In the genomic region with DNA sequence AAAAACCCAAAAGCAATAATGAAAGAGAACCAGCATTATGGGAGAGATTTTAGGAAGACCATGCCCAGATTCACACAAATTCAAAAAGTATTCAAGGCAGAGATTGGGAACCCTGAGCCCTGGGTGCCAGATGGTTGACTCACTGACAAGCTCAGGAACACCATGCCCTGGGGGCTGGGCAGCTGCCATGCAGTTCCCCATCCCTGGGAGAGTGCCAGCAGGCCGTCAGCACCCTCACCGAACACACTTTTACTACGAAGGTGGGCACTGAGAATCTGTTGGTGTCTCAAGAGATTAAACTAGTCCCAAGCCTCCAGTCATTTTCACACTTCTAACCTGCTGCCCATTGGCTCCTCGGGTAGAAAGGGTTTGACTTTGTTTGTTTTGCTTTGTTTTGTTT, we compare ENCODE assay signal across 14 mouse cellular contexts.
DNase-seq lines count a peak whose midpoint lies in the region; ATAC-seq lines count a peak whose summit lies in the region.
"Had no signal": no experiment of that assay in that cellular context is flagged by ENCODE, and none has a peak within 500 bp of the region (broad histone marks: within the 10 kb centered on the region; RNA-seq: fewer than 3 reads in every experiment).

No protein-coding gene starts in this region.

- no peak overlapping the region for H3K4me3 ChIP-seq in heart, embryonic 15.5 days
- H3K4me3 ChIP-seq: hindbrain, embryonic 13.5 days; layer of hippocampus, adult 2 months had no signal

- H3K27me3 ChIP-seq in heart, embryonic 15.5 days: no peaks in the 10 kb centered on the region
- H3K27me3 ChIP-seq: hindbrain, embryonic 13.5 days had no signal

- H3K36me3 ChIP-seq in heart, embryonic 15.5 days: no peaks in the 10 kb centered on the region
- H3K36me3 ChIP-seq: hindbrain, embryonic 13.5 days had no signal

- 29% methylated on average over 4 of the region's 4 CpGs for WGBS in heart, embryonic 15.5 days

- ATAC-seq in heart, embryonic 15.5 days (replicated peaks; ENCODE audit: insufficient number of reproducible peaks, insufficient read depth, low FRiP score, low read depth): peak; percentile 75; the same call in 1 of the 2 replicates

- no peak overlapping the region for H3K9ac ChIP-seq in heart, embryonic 15.5 days
- H3K9ac ChIP-seq: hindbrain, embryonic 13.5 days had no signal

- DNase-seq in adrenal gland, adult (ENCODE audit: inconsistent age in 2 of 2, low spot score in 1 of 2): peak; percentile 27 to 38
- DNase-seq in adrenal gland, postnatal 4 days (ENCODE audit: low spot score in 2 of 2): no peak
- peak; percentile 27 to 34 for DNase-seq in heart, adult 18-20 months
- DNase-seq in heart, postnatal 25 days (ENCODE audit: low spot score): no peak
- DNase-seq in Muller cell, postnatal 12 days (ENCODE audit: inconsistent ontology term): peak; percentile 89
- no peak for DNase-seq in kidney, postnatal 25 days
- DNase-seq in right cerebral cortex, postnatal 25 days: no peak
- DNase-seq: gastrocnemius, postnatal 10 days; kidney, adult 2 months; lung, postnatal 10 days had no signal

- H3K4me1 ChIP-seq in heart, embryonic 15.5 days (replicated peaks): peaks cover 18% of the 10 kb centered on the region

- no peaks in the 10 kb centered on the region for H3K9me3 ChIP-seq in heart, embryonic 15.5 days (replicated peaks)
- H3K9me3 ChIP-seq: hindbrain, embryonic 13.5 days had no signal

- no peak overlapping the region for H3K4me2 ChIP-seq in heart, embryonic 15.5 days
- H3K4me2 ChIP-seq: hindbrain, embryonic 13.5 days; liver, embryonic 11.5 days had no signal

- intact Hi-C loops in heart, postnatal 25 days (cut with DNase I): no loop called here

- peak overlapping the region; percentile 59 for H3K27ac ChIP-seq in heart, embryonic 15.5 days
- H3K27ac ChIP-seq: hindbrain, embryonic 13.5 days; layer of hippocampus, adult 2 months had no signal

Comparison
In these comparisons a context has a peak if more than half of its experiments do, and no peak if none do; other contexts are left out.
1. DNase-seq: peak in adrenal gland, adult (2 of 2), heart, adult 18-20 months (2 of 2) and Muller cell, postnatal 12 days (single experiment); none in adrenal gland, postnatal 4 days (0 of 2), heart, postnatal 25 days (single experiment), kidney, postnatal 25 days (0 of 2) and right cerebral cortex, postnatal 25 days (single experiment).